Mouse (Mus musculus) frontal cortex, postnatal 10 days (tissue): ENCODE results near the gene Ttc23.

Experiments
- DNase-seq, 2 experiments: peaks; one replicate each; pipeline ENCODE4 v3.0.0; 2022; ENCODE audit warnings: low spot score in 2 of 2, mixed read lengths in 1 of 2

Ttc23 gene

DNA sequence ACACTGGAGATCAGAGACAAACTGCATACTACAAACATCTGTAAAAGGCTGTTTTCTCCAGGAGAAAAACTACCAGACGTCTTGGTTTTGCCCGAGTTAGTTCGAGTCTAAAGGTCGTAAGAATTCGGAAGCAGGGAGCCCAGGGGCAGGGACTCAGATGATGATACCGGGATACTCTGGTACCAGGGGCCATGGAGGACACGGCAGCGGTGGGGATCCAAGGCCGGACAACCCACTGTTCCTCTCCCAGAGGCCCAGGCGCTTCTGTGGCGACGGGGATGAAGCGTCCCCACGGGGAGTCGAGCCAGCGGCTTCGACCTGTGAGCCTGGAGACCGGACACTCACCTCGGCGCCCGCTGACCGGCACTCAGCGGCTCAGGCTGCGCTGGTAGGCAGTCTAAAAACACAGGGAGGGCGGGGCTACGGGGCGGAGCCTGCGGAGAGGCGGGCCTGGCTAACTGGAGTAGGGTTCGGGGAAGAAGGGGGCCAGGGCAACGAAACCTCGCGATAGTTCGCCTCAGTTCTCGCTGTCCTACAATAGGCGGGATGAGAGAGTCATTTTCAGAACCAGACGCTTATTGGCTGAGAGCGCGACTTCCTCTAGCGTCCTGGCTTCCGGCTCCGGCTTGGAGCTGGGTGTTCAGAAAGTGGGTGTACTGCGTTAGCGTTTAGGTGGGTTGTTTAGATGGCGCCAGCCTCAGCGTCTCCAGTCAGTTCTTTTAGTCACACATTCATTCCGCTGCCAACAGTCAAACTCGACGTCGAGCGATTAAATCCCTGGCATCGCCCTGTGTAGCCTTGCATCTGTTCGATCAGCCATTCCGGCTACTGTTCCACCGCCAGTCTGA, 2.2 kb upstream of the Ttc23 start, which contains the start of gene Lrrc28:
TSS of gene Lrrc28 (minus strand) at position 436 of the 848 bp plus-strand sequence.
- DNase-seq: peak; percentile 96 to 99

DNA sequence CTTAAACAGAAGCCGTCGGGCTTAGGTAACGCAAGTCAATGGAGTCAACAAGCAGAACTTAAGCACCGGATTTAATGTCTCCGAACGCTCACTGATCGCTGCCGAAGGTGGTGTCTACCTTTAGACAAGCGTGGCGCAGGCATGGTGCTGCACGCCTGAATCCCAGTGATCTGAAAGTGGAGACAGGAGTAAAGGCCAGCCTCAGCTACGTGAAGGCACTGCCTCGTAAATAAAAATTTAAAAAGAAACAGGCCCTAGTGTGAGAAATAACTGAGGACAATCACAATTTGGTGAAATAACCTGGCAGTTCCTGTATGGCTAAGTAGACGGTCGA, 1.6 kb upstream of the Ttc23 start:
- no peak for DNase-seq

DNA sequence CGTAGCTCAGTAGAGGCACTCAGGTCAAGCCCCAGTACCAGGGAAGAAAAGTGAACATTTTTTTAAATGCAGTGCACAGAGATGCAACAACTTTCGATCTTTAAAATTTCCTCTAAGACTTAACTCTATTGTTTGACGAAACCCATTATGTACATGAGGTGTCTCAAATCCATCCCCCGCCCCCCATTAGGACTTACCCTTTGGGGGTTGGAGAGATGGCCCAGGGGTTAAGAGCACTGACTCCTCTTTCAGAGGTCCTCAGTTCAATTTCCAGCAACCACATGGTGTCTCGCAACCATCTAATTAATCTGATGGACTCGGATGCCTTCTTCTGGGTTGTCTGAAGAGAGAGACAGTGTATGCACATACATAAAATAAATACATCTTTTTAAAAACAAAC, 1.1 kb upstream of the Ttc23 start:
- DNase-seq: no peak

DNA sequence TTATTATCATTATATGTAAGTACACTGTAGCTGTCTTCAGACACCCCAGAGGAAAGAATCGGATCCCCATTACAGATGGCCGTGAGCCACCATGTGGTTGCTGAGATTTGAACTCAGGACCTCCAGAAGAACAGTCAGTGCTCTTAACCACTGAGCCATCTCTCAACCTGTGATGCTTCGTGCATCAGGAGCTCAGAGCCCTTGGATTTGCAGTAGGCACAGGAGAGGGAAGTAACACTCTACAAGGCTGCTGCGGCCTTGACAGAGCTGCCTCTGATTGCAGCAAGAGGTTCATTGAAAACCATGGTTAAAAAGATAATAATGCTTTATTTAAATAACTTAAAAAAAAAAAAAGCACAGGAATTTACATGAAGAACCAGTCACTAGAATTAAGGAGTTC, 1.2 kb downstream of the Ttc23 start:
- no peak for DNase-seq

DNA sequence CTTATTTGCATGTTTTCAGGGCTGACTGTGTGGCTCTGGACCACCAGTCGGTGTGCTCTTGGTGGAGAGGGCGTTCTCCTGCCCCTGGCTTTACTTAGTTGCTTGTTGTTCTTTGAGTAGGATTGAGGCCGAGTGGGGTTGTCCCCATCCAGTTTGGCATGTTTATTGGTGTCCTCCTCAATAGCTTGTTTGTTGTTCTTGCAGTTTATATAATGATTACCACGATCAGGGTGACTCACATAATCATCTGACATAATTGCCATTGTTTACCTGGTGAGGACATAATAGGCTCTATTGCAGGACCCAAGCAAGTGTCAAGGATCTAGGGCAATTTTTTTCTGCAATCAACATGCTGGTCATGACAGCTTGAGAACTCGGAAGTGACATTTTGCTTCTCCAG, 5.0 kb downstream of the Ttc23 start:
- DNase-seq: no peak

DNA sequence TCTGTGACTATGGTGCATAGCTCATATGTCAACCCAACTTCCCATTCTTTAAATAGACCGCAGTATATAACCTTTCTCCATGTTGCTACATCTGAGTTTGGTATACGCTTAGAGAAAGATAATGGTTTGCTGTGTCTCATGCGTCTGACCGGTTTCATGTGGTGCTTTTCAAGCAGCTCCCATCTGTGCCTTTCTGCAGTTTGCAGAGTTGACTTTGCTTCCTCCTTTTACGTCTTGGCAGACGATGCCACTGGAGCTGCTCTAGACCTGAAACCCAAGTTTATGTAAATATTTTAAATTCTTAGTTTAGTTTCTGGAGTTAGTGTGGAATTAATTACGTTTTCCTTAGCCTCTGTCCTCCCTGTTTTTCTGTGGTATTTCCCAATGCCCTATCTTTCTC, 7.5 kb downstream of the Ttc23 start:
- DNase-seq: no peak

DNA sequence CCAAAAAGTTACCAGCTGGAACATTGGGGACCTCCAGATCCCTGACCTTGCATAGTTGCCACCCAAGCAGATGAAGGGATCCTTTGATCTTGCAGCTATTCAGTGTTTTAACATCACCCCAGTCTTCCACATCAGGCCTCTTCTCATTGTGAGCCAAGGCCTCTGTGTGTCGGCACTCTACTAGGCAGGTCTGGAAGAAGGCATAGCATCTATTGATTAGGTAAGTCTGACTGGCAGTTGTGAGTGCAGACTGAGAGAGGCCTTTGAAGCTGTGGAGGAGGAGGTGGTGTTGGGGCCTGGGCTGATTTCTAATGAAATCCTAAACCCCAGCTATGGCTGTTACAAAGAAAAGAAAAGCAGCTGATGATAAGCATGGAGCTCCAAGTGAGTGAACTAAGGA, 8.0 kb downstream of the Ttc23 start:
- DNase-seq: no peak

DNA sequence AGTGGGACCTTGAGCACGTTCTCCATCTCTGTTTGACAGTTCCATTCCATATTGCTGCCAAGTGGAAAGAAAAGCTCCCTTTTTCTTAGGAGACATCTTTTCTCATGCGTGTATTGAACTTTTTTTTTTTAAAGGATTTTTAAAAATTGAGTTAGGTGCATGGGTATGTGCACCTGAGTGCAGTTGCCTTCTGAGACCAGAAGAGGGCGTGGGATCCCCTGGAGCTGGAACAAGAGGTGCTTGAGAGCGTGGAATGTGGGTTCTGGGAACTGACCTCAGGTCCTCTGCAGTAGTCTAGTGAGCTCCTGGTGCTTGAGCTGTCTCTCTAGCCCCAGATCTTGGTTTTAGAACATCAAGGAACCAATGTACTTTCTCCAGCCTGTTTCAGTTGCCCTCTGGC, 10.9 kb downstream of the Ttc23 start:
- no peak for DNase-seq

DNA sequence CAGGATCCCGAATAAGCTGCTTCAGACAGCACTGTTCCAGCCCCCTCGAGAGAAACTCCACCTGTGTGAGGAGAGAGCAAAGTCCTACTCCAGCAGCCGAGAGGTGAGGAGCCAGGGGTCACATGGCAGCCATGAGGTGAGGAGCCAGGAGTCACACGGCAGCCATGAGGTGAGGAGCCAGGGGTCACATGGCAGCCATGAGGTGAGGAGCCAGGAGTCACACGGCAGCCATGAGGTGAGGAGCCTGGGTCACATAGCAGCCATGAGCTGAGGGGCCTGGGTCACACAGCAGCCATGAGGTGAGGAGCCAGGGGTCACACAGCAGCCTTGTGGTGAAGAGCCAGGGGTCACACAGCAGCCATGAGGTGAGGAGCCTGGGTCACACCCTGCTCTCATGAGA, 15.2 kb downstream of the Ttc23 start:
- no peak for DNase-seq

DNA sequence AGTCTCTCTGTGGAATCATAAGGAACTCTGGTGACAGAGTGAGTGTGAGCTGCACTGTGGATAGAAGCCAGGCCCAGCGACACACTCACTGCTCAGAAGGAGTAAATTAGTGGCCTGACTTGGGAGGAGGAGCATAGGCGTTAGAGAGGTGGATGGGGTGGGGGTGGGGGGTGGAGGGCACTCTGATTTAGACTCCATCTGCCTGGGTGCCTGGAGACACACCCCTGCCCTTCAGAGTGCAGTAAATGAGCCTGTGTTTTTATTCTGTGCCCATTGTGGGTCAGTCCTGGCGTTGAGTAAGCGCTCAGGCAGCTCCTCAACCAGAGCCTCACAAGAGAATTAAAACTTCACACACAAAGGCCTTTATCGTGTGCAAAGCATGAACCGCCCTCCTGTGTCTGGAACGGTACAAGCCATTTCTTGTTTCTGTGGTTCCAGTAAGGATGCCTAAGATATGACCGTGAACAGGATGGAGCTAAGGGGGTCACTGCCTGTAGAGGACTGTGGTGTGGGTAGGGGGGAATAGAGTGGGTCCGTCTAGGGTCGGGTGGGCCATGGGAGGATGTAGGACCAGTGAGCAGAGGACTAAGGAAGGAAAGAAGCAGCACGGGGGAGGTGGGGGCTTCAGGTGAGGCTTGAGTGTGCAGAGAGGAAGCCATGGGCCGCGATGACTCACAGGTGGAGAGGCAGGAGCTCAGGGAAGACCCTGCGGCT, 16.9 kb downstream of the Ttc23 start:
- DNase-seq: no peak

DNA sequence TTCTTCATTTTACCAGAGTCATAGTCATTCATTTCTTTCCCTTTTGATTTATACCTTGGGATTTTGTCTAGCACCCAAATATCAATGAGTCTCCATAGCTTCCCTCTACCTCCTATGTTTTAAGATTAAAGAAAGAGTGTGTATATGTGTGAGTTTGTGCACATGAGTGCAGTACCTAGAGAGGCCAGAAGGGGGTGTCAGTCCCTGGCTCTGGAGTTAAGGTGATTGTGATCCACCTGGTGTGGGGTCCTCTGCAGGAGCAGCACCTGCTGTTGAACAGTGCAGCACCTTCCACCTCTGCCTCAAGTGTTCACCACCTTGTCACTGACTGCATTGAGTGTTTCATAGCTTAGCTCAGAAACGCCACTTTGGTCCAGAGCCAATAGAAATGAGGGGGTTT, 23.8 kb downstream of the Ttc23 start:
- no peak for DNase-seq

DNA sequence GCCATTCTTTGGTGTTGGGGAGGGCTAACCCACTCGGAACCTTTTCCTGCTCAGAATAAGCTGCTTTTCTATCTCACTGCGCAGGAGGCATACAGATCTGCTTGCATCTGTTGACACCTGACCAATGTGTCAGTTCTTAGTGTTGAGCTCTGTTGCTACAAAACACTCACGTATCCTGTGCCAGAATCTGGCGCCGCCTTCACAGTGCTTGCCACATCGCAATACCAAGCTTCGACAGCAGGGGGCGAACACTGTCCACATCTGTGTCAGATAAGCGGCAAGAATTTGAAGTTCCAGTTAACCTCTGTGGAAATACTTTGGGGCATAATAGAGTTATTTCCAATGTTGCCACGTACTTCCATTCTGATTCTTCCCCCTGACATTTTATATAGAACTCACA, 25.4 kb downstream of the Ttc23 start:
- DNase-seq: peak; percentile 68 to 88

DNA sequence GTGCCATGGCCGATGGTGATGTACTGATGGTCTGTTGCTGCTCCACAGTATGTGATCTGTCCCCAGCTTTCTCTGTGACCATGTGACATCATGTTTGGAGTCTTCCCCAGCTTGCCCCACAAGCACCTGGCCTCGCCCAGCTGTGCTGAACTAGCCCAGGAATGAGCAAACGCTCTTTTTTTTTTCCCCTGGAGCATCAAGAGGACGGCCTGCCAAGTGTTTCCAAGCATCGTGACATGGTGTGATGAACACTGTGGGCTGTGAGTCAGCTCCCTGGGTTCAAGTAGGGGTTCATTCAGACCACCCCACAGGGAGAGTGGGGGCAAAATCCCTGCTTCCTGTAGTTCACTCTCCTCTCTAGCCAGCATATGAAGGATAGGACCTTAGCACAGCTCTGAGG, 26.4 kb downstream of the Ttc23 start:
- DNase-seq: no peak

DNA sequence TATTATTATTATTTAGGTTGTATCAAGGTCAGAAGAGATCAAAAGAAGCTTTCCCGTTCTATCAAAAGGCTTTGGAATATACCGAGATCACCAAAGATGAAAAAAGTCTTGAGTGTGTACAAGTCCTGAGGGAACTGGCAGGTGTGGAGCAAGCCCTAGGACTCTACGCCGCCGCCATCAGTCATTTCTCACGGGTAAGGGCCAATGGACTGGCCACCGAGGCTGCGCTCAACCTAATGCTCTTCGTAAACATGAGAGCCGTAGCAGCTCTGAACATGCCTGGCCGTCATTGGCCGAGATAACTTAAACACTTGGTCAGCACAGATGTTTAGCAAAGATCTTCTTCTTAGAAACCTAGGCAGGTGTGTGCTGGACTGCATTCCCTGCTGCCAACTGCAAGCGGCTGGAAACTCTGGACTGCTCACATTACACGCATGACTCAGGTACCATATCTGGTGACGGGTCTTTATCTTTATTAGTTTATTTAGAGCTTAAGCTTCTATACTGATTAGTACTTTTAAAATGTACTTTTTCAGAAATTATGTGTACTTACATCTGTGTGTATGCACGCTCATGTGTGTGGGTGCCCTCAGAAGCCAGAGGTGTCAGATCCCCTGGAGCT, 31.8 kb downstream of the Ttc23 start:
- DNase-seq: no peak

DNA sequence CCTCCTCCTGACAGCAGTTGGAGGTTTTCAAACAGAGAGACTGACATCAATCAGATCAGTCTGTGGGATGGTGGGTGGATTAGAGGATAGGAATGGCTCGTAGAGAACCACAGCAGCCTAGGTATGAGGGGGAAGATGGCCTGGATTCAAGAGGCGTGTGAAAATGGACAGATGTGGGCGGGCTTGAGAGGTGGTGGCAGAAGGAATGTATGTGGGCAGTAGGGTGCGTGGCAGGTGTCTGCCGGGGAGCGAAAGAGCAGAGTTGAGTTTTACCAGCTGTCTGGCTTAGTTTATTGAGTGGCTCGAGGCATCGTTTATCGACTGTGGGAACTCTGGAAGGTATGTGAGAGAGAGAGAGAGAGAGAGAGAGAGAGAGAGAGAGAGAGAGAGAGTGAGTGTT, 33.9 kb downstream of the Ttc23 start:
- DNase-seq: no peak

DNA sequence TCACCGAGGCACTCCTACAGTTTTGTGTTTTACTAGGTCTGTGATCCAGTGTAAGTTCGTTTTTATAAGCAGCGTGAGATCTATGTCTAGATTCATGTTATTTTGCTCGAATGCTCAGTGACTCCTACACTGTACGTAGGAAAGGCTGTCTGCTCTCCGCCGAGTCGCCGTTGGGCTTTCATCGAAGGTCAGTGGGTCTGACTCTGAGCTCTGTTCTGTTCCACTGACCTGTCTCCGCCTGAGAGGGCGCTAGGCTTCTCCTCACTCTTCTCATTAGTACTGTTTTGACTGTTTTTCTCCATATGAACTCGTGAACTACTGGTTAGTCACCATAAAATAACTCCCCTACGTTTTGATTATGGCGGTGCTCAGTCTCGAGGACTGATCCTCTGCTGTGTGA, 35.8 kb downstream of the Ttc23 start:
- no peak for DNase-seq

DNA sequence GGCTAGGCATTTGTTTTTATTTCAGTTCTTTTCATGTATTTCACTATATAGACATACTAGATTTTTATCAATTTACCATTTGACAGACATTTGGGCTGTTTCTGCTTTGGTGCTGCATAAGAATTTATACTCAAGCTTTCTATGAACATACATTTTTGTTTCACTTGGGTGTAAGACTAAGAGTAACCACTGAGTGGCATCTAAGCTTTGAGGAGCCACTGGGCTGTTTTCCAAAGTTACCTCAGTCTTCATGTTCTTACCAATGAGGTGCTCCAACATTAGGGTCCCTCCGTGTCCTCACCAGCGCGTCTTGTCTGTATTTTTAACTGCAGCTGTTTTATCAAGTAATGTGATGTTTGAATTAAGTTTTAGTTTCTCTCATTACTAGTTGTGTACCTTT, 39.3 kb downstream of the Ttc23 start:
- no peak for DNase-seq

DNA sequence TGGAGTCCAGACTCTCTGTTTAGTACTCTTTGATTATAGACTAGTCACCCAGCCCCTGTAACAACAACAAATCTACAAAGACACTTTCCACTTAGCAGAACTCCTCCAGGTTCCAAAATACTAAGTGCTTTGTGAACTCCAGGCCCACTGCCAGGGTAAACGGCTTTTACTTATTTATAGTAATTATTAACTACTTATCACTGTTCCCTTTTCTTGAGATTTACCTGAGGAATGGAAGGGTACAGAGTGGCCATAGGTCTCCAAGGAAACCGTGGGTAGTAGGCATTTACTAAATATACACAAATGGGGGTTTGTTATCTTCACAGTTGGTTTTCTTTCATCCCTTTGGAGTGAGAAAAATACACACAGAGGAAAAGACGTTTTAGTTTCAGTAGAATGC, 41.1 kb downstream of the Ttc23 start:
- no peak for DNase-seq

DNA sequence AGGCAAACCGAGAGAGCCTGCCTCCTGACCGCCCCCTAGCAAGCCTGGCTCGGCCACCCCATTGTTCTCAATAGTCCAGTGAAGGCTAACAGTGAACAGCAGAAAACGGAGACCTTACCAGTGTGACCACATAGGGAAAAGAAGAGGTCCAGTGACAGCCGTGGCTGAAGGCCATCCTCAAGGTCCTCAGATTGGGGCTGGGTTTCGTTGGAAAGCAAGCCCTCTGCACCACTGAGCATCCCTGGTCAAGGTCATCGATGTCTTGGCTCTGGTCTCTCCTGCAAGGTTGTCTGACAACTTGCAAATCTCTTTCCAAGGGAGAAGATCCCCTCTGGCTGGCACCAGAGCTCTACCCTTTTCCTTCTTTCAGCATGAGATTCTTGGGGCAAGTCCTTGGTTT, 42.6 kb downstream of the Ttc23 start:
- no peak for DNase-seq

DNA sequence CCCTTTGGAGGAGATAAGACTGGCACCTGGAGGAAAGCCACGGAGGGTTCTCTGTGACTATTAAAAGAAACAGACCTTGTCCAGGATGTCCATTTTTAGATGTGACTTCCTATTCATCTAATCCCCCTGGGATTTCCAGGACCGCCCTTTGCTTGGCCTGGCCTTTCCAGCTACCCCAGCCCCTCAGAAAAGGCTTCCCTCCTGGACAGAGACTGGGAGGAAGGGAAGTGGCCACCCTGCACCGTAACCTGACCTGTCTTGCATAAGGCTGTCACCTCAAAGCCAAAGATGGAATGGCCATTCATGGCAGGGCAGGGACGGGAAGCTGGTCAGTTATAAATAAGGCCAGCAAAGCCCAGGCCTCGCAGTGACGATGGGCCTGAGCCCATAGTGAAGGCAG, 43.8 kb downstream of the Ttc23 start:
- DNase-seq: no peak

DNA sequence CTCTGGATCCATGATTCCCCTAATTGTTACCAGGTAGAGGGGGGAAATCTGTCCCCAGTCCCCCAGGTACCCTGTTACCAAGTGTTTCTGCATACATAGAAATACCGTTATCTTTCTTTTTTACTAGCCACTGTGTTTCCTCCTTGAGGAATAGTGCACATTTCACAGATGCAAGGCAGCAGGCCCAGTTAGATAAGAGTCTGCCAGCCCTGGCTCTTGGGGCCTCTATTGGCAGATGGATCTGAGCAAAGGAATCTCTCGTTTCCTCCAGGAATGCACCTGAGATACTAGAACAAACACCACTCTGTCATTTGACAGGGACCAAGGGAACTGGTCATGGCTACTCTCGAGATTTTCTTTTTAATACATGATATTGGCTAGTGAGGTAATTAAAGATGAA, 44.9 kb downstream of the Ttc23 start:
- no peak for DNase-seq

DNA sequence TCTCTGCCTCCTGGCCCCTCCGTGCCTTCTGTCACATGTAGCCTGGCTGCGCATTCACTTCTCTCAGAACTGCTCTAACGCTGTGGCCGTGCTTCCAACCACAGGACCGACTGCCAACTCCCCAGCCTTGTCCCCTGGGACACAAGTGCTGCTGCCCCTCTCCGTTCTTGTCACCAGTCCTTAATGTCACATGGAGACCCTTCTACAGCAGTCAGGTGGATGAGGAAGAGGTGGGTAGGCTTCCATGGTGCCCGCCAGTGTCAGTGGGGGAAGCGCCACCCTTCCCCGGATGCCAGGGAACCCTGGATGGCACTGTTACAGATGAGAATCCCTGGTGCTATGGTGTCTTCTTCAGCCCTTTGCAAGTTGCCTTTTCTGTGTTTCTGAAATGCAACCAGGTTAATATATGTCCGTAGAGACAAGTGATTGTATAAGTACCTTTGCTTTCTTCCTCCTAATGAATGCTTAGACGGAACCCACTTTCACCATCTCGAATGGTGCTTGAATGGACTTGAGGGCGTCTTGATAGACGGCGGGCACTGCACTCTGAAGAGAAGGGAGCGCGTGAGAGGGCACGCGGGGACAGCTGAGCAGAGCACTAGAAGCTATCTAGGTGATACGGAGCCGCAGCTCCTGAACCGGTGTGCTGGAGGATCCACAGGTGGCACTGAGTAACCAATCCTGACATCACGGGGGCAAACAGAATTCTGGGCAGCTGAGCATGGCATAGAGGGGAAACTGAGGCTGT, 45.8 kb downstream of the Ttc23 start:
- DNase-seq: no peak
